Mouse (Mus musculus) kidney, postnatal 14 days (tissue): ENCODE measurements around the gene Dgki.

Source experiments
- DNase-seq: peaks from one replicate; pipeline ENCODE4 v3.0.0; 2022; ENCODE audit warnings: mixed read lengths

The Dgki gene

GRCm38 (mm10) chr6:37057536-37057935 lies 242.4 kb downstream of the Dgki start:
- DNase-seq = no peak

- no peak for DNase-seq
Measured at GRCm38 (mm10) chr6:37055634-37056033, 244.3 kb downstream of the Dgki start.

GRCm38 (mm10) chr6:37055128-37055527 lies 244.9 kb downstream of the Dgki start:
- no peak for DNase-seq

DNA sequence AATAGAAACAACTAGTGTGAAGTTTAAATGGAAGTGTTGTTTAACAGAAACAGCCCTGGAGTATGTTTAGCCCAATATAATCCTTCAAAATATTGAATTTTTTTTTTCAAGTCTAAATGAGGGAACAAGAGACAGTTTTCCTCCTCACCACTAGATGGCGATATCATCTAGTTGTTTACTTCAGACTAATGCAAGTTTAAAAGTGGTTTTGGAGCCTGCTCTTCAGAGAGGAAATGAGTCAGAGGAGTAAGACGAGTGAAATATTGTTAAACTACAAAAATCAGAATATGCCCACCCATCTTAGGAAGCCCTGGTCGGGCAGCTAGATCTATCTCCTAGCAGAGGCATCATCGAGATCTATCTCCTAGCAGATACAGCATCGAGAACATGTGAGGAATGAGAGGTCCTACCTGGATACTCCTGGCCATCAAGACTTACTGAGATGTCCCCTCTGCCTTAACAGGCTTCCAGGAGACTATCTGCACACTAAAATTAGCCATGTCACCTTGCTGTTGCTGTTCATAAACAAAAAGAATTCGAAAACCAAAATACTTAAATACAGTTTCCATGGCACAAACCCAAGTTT lies 245.5 kb downstream of the Dgki start:
- peak; percentile 52 for DNase-seq

GRCm38 (mm10) chr6:37053411-37053810 lies 246.6 kb downstream of the Dgki start:
- peak; percentile 47 for DNase-seq

DNA sequence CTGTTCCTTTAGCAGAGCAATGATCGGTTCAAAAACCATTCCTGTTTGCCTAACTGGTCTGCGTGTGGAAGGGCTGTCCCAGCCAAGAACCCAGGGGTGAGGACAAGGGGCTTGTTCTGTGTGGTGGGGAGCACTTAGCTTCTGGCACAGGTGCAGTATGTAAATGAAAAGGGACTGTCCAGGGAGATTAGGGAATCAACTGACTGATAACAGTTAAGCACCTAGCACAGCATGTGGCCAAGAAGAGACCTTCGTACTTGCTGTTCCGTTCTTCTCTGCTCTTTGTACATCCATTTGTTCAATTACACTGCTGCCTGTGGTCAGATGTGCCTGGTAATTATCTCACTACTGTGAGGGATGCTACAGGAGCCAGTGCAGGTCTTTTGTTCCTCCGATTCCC lies 248.3 kb downstream of the Dgki start:
- DNase-seq = no peak

- no peak for DNase-seq
Measured at GRCm38 (mm10) chr6:37051150-37051549, 248.8 kb downstream of the Dgki start.

DNA sequence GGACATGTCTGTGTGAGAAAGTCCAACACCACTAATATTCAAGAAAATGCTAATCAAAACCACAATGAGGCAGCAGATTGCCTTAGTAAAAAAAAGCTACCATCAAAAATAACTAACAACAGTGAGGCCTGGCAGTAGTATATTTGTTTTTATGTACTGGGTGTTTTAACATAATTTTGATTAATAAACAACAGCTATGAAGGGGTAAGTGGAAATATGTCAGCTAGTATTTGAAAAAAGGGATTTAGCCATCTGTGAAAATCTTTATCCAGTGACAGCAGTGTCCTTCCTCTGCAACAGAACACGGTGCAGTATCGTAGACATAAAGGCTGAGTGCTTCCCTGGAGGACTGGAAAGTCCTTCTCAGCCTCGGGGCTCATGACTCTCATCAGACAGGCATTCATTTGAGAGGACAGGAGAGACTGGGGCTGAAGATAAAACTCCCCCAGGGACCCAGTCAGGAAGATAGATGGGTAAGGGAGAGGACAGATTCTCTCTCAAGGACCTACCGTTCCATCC lies 252.3 kb downstream of the Dgki start:
- DNase-seq = no peak

DNA sequence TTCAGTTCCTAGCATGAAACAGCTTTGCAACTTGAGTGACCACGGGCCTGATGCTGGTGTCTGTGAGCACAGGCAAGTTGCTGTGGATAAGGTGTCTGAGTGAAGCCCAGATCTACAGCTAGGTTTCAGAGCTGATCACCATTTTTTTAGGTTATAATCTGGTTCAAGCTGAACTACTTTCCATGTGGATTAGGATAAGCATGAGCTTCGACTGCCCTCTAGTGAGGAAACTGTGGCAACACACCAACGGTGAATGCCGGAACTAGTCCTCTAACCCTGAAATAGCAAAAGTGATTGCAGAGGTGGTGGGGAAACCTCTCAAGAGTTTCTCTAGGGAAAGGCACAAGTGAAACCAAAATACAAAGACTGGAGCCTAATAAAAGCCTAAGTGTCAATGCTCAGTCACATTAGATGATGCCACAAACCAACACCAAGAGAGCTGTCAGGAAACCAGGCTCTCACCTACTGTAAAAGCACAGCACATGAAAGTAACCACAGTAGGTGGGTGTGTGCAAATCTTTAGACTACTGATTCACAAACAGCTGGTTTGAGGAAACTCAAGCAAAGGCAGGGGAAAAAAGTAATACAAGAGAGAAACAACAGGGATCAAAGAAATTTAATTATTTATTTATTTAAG lies 253.7 kb downstream of the Dgki start:
- peak; percentile 75 for DNase-seq

- no peak for DNase-seq
Measured at GRCm38 (mm10) chr6:37044796-37045195, 255.2 kb downstream of the Dgki start.

GRCm38 (mm10) chr6:37038444-37038843 lies 261.5 kb downstream of the Dgki start:
- no peak for DNase-seq

DNA sequence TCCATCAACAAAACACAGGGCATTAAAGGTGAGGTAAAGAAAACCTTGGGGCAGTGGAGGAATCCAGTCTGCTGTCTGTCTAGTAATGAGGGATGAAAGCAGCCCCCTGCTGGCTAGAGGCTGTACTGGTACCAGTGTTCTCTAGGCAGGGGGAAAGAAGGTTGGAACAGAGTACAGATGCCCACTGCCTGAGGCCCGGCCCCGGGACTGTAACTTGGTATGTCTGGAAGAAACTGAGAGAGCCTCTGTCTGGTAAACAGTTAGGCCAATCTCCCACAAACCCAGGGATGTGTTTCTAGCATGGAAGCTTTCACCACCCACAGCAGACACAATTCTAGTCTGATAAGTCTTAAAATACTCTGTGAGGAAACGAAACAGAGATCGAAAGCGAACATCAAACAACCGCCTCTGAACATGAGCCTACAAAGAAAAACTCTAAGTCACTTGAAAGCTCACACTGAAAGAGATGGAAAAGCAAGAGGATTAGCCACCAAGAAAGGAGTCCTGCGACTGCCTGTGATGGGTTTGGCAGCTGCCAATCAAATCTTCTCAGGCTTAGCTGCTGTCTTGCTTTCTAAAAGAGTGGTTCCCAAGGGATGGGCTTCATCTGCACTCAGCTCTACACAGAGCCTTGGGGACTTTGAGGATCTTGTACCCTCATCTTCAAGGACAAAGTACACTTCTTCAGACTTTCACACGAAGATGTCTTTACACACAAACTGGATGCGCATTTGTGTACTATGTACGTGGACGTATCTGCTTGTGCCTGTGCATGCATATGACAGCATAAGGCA lies 262.7 kb downstream of the Dgki start:
- DNase-seq = peak; percentile 47

GRCm38 (mm10) chr6:37035681-37036080 lies 264.3 kb downstream of the Dgki start:
- no peak for DNase-seq

- DNase-seq = no peak
Measured at GRCm38 (mm10) chr6:37030986-37031385, 269.0 kb downstream of the Dgki start.

- no peak for DNase-seq
Measured at GRCm38 (mm10) chr6:37030402-37030801, 269.6 kb downstream of the Dgki start.

GRCm38 (mm10) chr6:37028841-37029240 lies 271.1 kb downstream of the Dgki start:
- peak; percentile 8 for DNase-seq

DNA sequence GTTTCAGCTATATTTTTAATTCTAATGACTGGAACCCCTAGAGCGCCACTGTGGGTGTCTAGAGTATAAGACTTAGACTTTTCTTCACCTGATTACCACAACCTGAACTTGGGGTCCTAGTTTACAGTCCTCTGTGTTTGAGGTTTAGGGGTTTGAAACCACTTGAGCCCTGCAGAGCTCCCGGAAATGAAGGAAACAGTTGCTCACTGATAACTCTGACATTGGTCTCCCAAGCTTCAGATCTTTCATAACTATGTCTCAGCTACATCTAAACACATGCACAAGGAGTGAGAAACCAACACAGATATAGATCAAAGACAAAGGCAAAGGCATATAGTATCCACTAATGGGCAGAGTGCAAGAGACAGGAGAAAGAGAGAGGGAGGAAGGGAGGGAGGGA lies 271.7 kb downstream of the Dgki start:
- DNase-seq = no peak

- no peak for DNase-seq
Measured at GRCm38 (mm10) chr6:37026343-37027243, 273.4 kb downstream of the Dgki start.

DNA sequence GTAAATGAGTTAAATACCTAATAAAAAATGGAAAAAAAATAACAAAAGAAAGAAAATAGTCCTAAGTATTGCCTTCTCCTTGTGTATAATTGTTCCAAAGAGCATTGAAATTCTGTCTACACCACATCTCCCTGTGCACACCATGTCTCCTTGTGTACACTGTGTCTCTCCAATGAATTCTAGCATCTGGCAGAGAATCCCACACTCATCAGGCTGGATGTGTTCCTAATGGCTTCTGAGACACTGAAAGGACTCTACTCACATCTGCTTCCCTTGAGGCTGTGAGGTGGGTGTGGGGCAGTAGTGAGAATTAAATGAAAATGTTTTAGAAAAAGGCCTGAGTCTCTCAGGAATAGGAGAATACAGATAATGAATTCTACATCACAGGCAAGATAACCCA lies 283.9 kb downstream of the Dgki start:
- no peak for DNase-seq

DNA sequence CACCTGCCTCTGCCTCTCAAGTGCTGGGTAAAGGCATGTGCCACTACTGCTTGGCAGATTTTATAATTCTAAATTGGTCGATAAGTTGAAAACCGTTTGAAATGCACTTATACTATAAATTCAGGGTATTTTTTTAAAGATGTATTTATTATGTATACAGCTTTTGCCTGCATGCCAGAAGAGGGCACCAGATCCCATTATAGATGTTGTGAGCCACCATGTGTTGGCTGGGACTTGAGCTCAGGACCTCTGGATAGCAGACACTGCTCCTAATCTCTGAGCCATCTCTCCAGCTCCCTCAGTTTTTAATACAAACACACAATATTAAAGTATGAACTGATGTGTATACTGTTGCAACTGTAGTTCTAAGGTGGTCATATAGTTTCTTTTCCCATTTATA lies 288.4 kb downstream of the Dgki start:
- no peak for DNase-seq

DNA sequence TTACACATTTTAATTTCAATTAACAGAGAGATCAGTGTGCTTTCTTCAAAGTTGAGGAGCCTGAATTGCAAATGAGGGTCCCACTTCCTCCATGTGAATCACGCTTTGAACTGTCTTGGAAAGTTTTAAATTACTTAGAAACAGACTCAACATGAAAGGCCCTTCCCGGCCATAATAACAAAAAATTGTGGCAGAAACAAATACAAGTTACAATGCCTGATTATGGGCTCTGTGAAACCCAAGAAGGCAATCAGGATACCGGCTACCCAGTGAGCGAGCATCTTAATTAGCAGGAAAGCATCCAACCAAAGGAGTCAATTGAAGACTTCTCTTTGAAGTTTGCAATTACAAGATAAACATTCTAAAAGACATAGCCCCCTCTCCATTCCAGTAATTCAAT lies 292.4 kb downstream of the Dgki start:
- DNase-seq = no peak

- DNase-seq = no peak
Measured at GRCm38 (mm10) chr6:37004914-37005313, 295.1 kb downstream of the Dgki start.

DNA sequence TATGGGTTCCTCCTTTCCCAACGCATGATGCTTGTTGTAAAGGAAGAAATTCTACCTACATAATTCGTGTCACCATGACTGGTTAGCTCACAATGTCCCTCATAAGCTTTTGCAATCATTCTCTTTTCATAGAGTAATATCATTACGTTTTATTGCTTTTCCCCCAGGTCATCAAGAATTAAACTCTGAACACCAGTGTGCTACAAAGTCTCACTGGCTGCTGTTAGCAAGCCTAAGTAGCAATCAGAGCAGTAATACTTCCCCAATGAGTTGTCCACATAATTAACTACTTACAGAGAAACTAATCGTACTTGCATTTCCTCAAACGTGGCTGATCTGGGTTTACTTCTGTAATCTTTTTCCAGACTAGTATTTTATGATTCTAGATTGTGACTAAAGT lies 296.7 kb downstream of the Dgki start:
- DNase-seq = no peak
